Mouse (Mus musculus) retina, postnatal 1 day (tissue): ENCODE measurements at regions not wholly inside any gene's neighbourhood (a gene's known extent, or its start where the extent isn't known, plus 50 kb on each side); places are given as distances from the start of the nearest gene placed in this dataset.

Experiments
- DNase-seq: peaks from one replicate; pipeline ENCODE4 v3.0.0-alpha.2; 2012

DNA sequence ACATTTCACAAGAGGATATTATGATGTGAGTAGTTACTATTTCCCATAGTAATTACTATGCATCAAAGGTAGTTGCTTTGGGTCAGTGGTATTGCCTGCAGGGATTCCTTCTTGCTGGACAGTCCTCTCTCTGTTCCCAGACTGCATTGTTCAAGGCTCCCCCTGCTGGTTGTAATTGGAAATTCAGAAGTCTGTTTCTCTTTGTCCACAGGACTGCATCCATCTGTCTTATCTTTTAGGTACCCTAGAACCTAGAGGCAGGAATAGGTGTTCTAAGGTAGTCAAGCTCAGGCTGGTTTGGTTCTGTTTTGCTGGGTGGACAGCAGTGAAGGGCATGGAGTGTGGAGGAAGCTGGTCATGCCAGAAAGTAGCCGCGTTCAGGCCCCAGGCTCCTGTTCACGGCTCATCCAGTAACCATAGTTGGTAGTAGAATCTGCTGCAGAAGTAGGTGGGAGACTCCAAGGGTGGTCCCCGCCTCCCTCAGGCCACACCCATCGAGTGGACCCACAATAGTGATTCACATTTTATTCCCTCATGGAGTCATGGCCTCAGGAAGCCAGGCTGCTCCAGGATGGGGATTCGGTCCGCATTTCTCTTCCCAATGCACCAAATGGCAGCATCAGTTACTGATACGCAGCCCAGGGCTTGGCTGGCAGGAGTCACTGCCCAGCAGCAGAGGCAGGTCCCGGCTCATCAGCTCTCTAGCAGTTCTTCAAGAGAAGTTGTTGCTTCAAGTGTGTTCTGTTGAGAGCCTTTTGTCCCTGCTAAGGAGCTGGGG is 51.7 kb upstream of the Caprin1 start:
- peak; percentile 84 for DNase-seq

DNA sequence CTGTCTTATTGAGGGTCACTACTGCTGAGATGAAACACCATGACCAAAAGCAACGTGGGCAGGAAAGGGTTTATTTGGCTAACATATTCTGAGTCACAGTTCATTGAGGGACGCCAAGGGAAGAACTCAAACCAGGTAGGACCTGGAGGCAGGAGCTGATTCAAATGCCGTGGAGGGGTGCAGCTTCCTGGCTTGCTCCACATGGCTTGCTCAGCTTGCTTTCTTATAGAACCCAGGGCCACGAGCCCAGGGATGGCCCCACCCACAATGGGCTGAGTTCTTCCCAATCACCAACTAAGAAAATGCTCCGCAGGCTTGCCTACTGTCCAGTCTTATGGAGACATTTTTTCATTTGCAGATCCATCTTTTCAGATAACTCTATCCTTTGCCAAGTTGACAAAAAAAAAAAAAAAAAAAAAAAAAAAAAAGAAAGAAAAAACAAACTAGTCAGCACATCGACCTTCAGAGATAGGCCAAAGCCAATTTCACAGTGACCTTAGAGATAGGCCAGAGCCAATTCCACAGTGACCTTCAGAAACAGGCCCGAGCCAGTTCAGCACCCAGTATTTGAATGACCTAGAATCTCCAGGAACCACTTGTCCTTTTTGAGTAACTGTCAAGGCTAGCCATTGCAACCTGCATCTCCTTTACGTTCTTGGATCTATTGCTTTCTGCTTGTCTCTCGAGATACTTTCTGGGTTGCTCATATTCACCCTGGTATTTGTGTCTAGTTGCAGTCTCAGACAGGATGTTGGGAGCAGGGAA is 52.5 kb upstream of the Caprin1 start:
- DNase-seq, result no peak

DNA sequence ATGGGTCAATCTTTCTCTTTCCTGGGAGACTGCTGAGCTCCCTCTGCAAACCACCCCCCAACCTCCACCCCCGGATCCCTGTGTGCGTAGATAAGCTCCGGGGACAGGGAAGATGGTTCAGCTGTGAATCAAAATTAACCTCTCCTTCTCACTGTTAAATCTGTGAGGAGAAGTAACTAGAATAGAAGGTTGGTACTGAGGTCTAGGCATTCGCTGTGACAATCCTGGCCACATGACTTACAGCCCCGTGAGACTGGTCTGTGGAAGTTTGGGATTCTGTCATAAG is 53.0 kb upstream of the Caprin1 start:
- no peak for DNase-seq

DNA sequence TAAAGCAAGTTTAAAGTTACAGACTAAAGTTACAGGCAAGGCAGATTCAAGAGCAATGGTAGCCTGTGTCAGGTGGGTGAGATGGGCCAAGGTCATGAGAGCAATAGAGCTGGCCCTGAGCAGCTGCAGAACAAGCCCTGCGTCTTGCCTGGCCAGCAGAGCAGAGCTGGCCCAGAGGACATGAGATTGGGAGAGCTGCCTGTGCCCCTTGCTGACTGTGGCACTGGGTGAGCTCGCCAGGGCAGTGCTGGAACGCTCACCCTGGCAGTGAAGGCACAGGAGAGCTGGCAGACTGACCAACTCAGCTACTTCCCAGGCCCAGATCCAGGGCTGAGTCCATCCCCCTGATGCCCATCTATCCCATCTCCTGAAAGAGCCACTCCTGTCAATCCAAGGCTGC is 53.7 kb upstream of the Caprin1 start:
- no peak for DNase-seq

DNA sequence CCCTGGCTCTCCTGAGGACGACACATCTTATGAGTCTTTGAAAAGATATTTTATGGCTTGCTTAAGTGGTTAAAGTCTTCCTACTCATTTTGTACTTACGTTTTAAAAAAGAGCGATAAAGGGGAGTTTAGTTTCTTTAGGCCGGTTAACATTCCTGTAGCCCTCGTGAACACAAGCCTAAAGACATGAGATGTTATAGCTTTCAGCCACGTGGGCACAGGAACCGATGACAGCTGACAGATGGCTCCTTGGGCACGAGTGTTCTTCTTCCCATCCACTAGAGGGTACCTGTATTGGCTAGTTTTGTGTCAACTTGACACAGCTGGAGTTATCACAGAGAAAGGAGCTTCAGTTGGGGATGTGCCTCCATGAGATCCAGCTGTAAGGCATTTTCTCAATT is 63.8 kb upstream of the Caprin1 start:
- DNase-seq, result no peak

DNA sequence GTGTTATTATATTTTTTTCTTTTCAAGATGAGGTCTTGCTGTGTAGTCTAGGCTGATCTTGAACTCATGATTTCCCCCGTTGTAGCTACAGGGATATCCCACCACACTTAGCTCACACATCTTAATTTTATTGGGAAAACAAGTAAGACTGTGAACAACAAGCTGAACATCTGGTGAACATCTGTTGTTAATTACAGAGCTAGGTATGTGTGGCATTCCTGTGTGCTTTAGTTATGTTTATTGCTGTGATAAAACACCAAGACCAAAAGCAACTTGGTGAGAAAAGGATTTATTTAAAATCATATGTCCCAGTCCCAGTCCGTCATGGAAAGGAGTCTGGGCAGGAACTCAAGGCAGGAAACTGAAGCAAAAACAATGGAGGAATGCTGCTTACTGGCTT is 66.8 kb upstream of the Caprin1 start:
- no peak for DNase-seq

DNA sequence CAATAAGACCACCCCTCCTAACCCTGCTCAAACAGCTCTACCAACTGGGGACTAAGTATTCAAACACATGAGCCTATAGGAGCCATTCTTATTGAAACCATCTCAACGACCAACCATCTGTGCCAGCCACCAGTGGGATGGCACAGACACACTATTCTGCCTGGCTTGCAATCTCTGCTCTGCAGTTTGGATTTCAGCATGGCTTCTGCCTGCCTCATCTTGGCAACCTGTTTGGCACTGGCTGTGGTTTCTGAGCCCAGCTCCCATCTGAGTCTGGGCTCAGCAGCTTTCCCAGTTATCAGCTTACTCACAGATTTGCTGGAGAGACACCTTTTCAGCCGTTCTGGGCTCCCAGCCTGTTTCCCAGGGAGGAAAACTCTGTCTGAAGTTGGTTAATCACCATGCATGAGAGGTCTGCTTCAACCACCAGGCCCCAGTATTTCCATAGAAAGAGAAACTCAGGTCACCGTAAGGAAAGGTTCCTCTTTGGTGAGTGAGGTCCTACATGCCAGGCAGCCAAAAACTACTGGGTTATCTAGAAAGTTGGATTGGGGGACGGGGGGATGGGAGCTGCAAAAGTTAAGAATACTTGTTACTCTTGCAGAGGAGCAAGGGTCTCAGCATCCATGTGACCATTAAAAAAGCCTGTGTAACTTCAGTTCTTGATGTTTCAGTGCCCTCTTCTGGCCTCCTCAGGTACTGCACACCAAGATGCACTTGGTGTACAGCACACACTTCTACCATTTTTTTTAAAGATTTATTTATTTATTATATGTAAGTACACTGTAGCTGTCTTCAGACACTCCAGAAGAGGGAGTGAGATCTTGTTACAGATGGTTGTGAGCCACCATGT is 68.1 kb upstream of the Caprin1 start:
- peak; percentile 65 for DNase-seq

DNA sequence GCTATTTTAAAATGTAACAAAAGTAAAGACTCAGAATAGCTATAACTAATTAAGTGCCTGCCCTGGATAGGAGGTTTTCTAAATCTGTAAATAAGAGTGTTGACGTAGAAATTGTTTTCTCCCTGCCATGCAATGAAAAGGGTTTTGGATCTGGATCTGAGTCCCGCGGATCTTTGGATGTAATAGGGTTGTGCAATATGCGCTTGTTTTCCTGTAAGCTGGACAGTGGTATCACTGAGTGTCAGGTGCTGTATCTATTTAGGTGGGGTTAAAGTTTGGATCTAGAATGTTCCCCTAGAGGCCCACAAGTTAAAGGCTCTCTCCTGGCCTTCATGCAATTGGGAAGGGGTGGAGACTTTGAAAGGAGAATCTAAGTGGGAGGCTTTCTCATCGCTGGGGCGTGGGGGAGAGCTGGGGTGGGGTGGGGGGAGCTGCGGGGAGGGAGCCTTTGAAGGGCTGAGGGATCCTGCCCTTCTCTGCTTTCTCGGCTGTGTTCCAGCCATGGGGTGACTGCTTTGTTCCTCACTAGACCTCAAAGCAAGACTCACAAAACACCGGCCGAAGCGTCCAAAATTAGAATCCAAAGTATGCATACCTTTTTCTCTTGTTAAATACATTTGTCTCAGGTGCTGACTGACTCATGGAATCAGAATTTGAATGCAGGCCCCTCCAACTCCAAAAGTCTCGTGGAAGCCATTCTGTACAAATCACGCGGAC is 70.0 kb upstream of the Caprin1 start:
- DNase-seq, result no peak

DNA sequence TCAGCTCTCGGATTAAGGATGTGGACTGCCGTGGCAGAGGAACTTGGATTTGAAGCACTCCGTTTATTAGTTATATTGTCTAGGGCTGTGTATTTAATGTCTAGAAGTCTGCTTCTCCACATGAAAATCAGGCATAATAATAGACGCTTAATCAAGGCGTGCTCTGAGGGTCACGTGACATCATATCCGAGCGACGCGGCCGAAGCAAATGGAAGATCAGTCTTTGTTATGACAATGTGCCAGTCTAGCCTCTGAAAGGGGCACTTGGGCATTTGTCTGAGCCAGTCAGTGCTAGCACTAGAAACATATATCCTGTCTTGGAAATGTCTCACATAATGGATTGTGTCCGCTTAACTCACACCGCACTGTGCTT is 70.5 kb upstream of the Caprin1 start:
- DNase-seq, result no peak

DNA sequence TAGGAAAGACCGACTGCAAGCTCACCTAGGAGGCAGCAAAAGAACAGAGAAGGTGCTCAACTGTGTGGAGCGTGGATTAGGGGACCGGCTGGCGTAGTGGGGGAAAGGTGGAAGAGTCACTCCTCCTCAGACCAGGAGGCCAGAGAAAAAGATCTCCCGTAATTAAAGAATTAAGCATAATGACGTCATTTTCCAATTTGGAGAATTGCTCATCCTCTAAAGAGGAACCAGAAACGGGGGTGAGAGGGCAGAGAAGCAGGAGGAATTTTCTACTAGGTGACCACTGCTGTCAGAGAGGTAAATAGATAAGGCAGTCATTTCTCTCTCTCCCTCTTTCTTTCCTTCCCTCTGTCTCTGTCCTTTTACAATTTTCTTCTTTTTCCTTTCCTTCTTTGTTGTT is 71.2 kb upstream of the Caprin1 start:
- no peak for DNase-seq

DNA sequence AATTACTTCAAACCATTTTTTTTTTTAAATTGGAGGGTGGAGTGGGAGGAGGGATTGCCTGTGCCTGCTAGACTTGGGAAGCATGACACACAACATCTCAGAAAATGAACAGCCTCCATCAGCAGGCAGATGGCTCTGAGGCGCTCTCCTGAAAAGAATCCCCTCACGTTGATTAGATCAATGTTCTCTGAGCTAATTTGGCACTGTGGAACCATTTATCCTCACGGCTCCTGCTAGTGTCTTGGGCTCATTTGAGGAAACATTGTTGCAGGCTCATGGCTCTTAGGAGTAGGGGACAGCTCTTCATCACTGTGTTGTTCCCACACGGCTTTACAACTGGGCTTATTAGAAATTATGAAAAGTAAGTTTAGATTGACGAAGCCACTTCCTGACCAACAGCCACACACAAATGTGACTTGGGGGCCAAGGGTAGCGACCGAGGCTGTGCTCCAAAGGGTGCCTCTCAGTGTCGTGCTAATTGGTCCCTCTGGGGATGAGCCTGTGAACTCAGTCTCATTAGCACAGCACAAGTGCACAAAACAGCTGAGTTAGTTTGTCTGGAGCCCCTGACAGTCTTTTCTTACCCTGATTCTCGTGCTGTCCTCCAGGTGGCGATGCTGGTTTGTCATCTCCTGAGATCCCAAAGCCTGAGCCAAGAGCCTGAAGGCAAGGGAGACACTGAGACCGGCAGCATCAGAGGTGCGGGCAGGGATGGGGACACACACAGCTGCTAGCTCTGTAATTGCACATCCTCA is 74.2 kb upstream of the Caprin1 start:
- DNase-seq, result peak; percentile 93

DNA sequence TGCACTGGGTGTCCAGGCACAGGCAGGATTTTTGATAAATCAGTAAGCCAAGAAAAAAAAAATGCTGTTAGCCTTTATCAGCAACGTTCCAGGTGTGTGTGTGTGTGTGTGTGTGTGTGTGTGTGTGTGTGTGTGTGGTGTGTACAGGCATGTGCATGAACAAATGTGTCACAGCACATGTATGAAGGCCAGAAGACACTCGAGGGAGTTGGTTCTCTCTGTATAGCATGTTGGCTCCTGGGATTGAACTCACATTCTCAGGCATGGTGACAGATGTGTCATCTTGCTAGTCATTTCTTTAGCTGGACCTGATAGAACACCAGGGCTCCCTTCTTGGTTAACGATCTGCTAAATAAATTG is 74.8 kb upstream of the Caprin1 start:
- no peak for DNase-seq

DNA sequence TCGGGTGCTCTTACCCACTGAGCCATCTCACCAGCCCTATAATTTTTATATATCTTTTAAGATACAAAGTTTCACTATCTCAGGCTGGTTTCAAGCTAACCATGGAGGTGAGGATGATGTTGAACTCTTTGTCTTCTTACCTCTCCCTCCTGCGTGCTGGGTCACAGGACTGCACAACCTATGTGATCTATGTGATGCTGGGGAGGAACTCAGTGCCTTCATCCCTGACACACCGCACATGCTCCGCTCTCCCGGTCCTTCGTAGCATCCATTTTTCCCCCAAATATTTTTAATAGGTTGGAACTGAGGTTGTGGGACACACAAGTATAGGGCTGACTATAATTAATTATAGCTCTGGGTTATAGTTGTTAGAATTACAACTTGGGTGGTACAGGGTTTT is 75.9 kb upstream of the Caprin1 start:
- no peak for DNase-seq

DNA sequence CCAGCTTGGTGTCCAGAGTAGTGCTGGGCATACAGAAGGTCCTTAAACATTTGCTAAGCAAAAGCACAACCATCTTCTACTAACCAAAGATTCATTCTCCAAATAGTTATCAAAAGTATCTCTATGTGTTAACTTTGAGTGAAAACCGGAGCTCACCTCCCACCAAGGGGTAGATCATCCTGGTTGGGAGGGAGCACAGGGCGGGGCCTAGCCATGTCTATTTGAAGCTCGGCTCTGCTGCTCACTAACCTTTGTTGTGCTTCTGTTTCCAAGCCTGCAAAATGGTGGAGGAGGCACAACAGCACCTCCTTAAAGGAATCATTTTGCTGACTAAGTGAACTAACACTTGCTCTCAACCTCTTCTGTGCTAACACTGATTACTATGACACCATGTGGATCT is 77.0 kb upstream of the Caprin1 start:
- DNase-seq, result no peak

DNA sequence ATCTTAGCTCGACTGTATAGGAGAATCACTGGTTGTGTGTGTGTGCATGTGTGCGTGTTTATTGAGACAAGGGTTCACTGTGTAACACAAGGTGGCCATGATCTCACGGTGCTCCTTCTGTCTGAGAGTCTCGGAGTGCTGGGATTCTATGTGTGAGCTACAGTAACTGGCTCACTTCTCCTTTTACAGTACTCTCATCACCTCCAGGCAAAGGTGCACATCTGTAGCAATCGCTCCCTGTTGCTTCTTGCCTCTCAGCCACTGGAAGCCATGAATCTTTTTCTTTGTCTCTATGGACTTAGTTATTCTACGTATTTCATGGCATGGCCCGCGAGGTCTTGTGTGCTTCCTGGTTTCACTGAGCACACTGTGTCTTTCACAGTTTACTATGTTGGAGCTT is 78.3 kb upstream of the Caprin1 start:
- DNase-seq, result no peak

DNA sequence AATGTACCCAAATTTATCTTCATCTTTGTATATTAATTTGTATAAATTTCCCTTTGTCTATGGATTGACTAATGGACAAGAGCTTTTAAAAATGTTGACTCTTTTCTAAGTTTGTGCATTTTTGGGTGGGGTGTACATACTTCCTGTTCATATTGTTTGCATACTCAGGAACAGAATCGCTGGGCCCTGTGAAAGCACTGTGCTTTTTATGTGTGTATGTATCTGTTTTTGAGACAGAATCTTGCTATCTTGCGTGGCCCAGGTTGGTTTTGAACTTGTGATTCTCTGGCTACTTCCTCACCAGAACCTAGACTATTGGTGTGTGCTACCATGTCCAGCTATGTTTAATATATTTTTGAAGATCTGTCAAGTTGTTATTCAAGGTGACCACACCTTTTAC is 78.8 kb upstream of the Caprin1 start:
- DNase-seq, result no peak

DNA sequence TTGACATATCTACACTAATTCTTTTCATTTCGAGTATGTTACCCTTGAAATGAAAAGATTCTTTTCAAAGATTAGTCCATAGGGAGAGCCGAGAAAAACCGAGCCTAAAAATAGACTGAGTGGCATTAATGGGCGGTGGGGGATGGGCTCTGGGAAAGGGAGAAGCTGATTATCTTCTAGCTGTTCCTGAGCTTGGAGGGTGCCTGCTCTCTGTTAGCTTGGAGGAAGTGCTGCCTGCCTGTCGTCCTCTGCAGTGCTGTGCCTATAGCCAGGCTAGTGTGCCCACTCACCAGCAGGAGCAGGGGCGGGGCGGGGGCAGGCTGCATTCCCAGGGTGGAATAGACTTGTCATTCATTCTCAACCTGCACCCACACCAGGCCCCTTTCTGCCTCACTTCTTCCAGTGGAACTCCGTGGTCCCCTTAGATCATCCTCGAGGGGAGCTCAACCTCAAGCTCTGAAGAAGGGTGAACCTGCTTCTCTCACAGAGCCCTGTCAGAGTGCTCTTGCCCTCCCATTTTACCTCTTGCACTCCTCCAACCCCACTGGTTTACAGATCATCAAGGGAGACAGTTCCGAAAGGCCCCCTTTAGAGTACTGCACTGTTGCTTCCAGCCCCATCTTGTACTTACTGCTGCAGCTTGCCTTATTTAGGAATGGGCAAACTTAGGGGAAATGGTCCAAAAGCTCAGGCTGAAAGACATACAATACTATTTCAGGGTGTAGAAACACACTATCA is 76.6 kb upstream of the Lmo2 start:
- DNase-seq, result peak; percentile 69

DNA sequence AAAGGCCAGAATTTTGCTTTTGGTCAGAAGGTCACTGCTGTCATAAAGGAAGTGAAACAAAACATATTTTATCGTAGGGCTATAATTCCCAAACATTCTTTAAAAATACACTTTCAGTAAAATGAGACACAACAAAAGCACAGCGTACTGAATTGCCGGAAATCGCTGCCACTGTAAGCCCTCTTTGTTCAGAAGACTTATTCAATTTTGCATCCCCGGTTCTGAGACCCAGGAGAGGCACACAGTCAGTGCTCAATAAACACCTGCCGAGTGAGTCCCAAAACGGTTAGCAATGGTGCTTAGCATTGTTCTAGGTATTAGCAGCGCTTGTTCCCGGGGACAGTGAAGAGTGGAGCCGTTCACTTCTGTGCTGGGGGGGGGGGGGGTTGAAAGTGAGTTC is 72.9 kb upstream of the Lmo2 start:
- DNase-seq, result no peak

DNA sequence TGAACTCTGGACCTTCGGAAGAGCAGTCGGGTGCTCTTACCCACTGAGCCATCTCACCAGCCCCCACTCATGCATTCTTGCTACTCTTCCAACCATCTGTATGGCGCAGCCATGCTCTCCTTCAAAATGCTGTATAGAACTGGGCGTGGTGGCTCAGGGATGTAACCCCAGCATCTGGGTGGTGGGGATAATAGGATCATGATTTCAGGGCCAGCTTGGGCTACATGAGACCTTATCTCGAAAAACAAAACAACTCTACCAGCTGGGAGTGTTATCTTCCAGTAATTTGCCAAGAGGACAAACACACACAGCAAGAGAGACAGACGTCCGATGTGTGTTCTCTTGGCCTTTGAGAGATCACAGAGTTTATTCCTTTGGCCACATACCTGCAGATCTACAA is 69.8 kb upstream of the Lmo2 start:
- no peak for DNase-seq

DNA sequence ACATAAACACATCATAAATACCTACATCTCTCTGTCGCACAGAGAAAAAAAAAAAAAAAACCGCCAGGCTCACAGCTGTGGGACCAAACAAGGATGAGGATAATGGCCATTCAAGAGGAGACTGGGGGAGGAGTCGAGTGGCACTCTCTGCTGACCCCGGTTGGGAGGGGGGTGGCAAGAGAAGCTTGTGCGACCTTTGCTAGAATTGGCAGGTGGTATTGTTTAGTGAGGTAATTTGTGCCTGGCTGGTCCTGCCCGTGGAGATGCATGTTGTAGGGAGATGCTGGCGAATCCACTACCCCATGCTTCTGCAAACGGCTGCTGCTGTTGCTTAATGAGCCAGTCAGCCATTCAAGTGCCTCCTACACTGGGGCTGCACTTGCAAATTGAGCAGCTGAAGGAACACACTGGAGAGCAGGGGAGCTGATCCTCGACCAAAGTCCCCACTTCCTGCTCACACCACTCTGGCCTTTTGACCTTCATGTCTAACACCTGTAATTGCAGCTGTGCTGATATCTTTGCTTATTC is 66.5 kb upstream of the Lmo2 start:
- peak; percentile 85 for DNase-seq

DNA sequence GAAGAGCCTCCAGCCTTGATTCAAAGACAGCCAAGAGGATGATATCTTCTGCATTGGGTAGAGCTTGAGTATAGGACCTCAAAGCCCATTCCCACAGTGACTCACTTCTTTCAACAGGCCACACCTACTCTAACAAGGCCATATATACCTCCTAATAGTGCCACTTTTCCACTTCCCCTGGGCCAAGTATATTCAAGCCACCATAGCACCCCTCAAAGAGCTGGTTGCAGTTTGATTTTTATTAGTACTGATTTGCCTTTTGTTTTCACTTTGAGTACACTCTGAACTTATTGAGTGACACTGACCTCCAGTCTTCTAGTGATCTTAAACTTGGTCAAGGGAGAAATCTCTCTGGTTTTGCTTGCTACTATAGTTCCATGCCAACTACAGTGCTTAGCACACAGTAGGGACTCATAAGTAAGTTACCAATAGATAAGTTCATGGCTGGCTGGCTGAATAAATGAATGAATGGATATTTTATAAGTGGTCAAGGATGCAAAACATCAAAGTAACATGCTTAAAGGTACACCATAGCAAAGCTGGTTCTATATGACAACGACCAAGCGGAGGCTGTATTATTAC is 64.5 kb upstream of the Lmo2 start:
- no peak for DNase-seq
